Mouse (Mus musculus) kidney, adult 8-10 months (tissue): ENCODE data around the gene Ttc26.

ENCODE experiments used
- DNase-seq, 2 experiments: peaks; one replicate each; pipeline ENCODE4 v3.0.0; 2022

The Ttc26 gene

DNA sequence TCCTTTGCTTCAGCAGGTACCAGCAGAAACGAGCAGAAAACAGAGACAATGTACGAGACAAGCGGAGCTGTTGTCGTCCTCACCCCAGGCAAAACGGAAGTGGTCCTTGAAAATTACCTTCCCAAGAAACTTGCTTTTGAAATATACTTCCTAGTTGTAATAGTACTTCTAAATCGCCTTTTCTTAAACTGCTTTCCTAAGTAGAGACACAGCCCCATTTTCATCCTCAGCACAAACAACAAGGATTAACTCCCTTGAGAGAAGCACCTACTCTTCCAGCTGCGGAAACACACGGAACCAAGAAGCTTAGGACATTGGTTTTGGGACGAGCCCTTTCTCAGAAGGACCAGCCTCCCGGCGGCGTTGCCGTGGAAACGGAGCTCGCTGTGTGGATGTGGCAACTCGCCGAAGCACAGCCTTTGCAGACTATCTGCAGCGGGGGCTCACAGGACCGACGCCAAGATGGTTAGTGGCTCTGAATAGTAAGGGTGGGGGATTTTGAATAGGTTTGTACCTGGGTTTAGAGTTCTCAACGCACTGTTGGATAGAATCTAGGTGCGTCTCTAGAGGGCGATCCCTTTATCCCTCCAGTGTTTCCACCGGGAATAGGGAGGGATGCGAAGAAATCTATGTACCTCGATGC, at the start of gene Ttc26:
Gene Ttc26, plus strand, starts transcription at position 341 of the 643 bp plus-strand sequence.
- peak; percentile 73 to 84 for DNase-seq

GRCm38 (mm10) chr6:38335264-38335663, 46.0 kb upstream of the Ttc26 start:
- DNase-seq = no peak

- no peak for DNase-seq
Measured at GRCm38 (mm10) chr6:38337166-38337705, 44.0 kb upstream of the Ttc26 start.

DNA sequence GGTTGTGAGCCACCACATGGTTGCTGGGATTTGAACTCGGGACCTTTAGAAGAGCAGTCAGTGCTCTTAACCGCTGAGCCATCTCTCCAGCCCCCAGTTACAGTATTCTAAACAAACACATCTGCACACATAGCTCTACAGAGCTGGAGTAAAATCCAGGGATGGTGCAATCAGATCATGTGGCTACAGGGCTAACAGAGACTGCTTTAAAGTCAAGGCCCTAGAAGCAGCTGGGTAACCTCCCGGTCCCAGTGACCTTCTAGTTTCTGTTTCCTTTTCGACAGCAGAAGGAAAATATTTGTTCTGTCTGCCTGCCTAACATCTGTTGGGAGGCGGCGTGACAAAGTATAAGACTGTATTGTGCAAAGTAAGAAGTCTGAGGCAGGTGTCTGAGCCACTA, 43.3 kb upstream of the Ttc26 start:
- DNase-seq = peak in 1 of 2 experiments; percentile 11

GRCm38 (mm10) chr6:38339078-38339477, 42.2 kb upstream of the Ttc26 start:
- no peak for DNase-seq

DNA sequence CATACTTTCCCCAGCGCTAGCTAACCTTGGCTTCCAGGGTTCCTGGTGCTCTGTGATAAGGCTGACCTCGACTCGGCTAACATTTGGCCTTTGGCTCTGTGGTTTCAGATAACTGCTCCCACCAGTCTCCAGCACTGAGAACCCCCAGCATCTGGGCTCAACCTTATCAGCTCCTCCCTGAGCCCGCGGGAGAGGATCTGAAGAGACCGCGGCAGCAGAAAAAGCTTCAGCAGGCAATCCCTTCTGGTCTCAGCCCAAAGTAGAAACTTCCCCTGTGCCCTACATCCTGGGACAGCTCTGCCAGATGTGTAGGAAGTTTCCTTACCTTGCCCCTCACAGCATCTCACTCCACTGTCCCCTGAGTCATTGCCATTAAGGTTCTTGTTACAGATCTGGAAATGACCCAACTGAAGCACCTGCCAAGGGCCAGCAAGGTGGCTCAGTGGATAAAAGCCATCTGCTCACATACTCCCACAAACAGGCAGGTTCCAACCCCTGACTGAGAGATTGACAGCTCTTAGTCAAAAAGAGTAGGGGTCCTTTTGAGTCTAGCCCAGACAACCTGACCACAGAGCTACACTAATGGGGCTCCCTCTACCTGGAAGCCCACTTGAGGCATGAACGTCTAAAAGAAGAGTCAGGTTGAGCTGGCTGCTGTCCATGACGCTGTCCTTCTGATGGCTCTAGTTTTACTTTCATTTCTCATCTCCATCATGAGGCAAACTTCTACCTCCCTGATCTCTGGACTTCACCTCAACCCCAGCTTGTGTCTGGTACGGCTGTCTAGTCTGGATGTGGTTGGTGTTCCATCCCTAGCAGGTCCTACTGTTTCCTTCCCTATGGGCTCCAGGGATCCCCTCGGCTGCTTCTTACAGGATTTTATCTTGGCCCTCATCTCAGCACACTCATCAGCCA, 39.3 kb upstream of the Ttc26 start:
- DNase-seq = no peak

GRCm38 (mm10) chr6:38342666-38342992, 38.6 kb upstream of the Ttc26 start:
- DNase-seq = no peak

DNA sequence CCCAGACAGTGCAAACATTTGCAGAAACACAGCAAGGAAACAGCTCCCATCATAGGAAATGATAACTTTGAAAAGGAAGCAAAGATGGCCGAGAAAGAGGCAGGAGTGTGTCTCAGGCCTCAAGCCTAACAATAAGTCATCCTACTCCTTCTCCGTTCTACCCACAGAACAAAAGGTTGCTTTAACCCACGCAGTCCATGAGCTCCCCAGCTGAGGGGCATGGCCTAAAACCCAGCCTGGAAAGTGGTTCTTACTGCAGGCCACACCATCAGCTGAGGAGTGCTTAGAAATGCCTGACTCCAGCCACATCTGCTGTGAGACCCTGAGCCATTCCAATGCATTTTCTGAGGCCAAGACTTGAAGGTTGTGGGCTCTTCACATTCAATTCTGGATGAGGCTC, 37.7 kb upstream of the Ttc26 start:
- no peak for DNase-seq

DNA sequence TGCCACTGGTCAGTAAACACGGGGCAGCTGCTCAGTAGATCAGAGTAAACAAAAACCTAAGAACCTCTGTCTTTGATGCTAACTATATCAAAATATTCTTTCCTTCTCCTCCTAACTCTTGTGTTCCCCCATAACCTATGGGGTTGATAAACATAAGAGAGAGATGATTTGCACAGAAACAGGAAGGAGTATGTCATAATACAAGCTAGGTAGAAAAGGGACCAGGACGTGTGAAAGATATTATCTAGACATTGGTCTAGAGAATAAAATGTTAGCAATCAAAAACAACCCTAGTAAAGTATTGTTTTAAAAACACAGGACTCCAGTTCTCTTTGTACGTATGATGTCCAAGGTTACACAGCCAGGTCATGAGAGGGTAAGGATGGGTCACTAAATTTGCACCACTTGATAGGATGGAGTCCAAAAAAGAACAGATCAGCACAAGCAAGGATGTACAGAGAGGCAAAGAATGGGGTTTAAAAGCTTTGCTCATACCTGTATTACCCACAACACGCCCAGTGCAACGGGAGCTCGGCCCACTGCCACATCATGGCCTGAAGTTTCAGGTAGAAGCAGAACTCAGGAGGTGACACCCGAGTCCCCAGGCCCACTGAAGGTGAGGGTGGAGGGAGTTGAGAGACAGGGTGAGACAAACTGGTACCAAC, 37.1 kb upstream of the Ttc26 start:
- no peak for DNase-seq

- DNase-seq = peak in 1 of 2 experiments; percentile 36
Measured at GRCm38 (mm10) chr6:38345796-38346195, 35.5 kb upstream of the Ttc26 start.

DNA sequence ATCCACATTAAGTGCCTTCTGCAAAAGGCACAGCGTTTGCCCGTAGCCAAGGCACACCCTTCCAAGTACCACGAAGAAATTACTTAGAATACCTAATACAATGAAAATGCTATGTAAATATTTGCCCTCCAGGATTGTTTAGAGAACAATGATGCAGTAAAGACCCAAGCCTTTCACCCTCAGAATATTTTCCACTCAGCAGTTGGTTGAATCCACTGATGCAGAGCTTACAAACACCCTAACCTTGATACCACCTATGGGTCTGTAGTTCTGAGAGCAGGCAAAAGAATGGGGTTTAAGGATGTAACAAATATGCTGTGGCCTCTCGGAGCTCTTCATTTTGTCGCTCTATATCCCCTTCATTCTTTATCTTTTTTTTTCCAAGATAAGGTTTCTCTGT, 33.4 kb upstream of the Ttc26 start:
- no peak for DNase-seq

- no peak for DNase-seq
Measured at GRCm38 (mm10) chr6:38348811-38349453, 32.3 kb upstream of the Ttc26 start.

DNA sequence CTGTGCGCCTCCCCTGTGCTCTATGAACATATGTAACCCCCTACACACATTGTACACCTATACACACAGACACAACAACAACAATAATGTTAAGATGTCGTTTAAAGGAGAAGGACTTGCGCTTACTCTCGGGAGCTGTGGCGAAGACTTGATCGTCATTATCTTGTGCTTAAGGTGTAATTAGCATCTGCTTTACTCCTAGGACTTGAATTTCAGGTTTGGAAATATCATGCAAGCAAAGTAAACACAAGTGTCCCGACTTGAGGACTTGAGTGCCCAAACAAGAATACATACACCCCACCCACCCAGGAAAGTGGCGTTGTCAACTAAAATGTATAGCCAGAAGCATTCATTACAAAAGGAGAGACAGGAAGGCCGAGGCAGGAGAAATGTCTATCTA, 31.5 kb upstream of the Ttc26 start:
- DNase-seq = no peak

GRCm38 (mm10) chr6:38351930-38352329, 29.3 kb upstream of the Ttc26 start:
- no peak for DNase-seq

DNA sequence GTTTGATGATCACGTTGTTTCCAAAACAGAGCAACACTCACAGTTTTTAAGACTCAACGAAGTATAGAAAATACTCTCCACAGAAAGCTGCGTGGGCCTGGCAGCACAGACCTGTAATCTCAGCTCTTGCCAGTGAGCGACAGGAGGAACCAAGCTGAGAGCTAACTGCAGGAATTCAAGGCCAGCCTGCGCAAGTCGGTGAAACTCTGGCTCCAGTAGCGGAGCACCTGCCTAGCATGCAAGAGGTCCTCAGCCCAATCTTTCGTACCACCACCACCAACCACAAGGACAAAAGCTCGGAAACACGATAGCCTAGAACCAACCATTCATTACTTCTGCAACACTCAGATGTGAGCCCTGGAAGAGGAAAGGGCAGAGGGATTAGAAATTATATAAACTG, 28.8 kb upstream of the Ttc26 start:
- no peak for DNase-seq

DNA sequence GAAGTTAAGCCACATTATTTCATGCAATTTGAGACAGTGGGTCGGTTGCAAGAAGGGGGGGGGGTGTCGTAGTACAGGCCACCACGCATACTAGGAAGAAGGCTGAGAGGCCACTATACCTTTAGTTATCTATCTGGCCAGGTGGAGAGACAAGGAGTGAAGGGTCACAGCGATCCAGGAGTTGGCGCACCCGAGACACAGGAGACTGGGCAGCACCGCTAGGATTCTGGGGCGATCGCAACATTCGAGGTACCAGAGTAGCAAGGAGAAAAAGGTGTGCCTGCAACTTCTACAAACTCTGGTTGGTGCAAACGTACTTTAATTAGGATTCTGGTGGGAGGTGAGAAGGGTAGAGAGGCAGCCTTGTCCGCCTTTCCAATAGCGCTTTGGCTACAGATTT, 28.1 kb upstream of the Ttc26 start:
- DNase-seq = no peak

DNA sequence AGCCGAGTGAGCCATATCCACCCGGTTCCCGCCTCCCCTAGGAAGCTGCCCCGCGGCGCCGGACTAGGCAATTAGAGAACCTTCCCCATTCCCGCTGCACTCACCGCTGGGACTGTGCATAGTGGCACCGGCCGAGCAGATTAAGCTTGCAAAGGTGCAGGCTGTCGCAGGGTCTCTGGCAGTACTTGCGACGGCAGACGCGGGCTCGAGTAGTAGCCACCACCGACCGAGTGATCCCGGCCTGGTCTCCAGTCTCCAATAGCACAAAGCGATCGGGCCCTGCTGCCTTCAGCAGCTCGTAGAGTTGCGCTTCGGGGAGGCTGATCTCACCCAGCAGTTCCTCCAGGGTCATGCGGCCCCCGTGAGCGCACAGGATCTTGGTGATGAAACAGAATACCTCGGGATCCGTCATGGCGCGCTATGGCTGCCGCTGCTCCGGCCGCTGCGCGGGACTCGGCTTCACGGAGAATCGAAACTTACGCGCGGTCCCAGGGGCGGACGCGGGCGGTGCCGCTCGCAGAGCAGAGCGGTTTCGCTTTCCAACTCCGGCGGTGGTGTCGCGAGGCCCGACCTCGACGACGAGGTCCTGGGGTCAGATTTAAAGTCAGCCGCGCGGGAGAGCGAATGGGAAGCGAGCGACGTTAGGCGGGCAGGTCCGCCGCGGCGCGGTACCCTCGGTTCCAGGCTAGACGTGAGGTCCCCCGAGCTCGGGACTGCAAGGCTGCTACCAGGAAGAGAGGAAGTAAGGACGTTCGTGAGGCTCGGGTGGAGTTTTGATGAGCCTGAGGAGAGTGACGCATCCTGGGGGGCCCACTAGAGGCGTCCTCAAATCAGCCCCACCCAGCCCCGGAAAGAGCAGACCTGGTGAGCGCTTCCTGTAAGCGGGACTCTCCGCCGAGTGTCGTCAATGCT, 27.2 kb upstream of the Ttc26 start, which contains the start of gene Zc3hav1:
Gene Zc3hav1, minus strand, starts transcription at position 793 of the 912 bp plus-strand sequence.
- DNase-seq = peak; percentile 68 to 77

GRCm38 (mm10) chr6:38354723-38355353, 26.4 kb upstream of the Ttc26 start:
- DNase-seq = peak in 1 of 2 experiments; percentile 13

- no peak for DNase-seq
Measured at GRCm38 (mm10) chr6:38355354-38355823, 25.9 kb upstream of the Ttc26 start.

DNA sequence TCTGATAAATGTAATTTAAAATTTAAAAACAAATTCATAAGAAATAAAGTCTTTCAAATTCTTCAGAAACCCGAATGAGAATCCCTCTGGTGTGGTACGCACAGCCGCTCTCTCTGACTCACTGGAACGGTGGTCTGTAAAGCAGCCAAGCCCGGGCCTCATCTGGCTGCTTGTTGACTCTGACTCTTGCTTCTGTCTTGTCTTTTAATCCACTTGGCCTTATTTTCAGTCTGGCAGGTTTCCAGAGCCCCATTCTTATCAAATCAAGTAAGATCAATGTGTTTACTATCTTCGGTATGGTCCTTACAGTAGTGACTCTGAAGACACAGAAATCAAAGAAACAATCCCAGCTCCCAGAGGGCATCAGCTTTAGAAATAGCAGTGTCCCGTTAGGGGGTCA, 25.4 kb upstream of the Ttc26 start:
- DNase-seq = no peak
